Mouse (Mus musculus) limb, embryonic 11.5 days (tissue): ENCODE results near the gene F12. TPM values are rescaled to one million over a fixed set of nuclear protein-coding genes. Genes with fewer than 3 reads are reported as not detected.

Experiments used
- ATAC-seq: fragments of 200-750 bp; cut with Nextera tagmentation; 2 replicates; pipeline ENCODE4 v1.8.0; 2017; ENCODE audit warnings: low read depth; ENCODE audit not compliant: insufficient number of reproducible peaks, low FRiP score, low TSS enrichment
- DNase-seq: peaks from one replicate; pipeline ENCODE4 v3.0.0-alpha.2; 2015; ENCODE audit warnings: low spot score
- H3K27ac ChIP-seq: fragments of 300-500 bp; sonication (generic); replicated peaks from 2 replicates; pipeline ENCODE4 v1.5.1; 2014; ENCODE audit warnings: low read depth, mild to moderate bottlenecking, low read length
- H3K27me3 ChIP-seq: fragments of 300-500 bp; sonication (generic); 2 replicates; pipeline ENCODE4 v1.6.1; 2014; ENCODE audit warnings: mild to moderate bottlenecking, low read length, mixed read lengths; ENCODE audit not compliant: control insufficient read depth, insufficient read depth
- H3K36me3 ChIP-seq: fragments of 300-500 bp; sonication (generic); 2 replicates; pipeline ENCODE4 v1.6.1; 2014; ENCODE audit warnings: mild to moderate bottlenecking, low read length, moderate library complexity, mixed read lengths; ENCODE audit not compliant: control insufficient read depth, insufficient read depth
- H3K4me1 ChIP-seq: fragments of 300-500 bp; sonication (generic); 2 replicates; pipeline ENCODE4 v1.6.1; 2014; ENCODE audit warnings: low read length, mixed read lengths; ENCODE audit not compliant: control insufficient read depth, insufficient read depth
- H3K4me2 ChIP-seq: fragments of 300-500 bp; sonication (generic); 2 replicates; pipeline ENCODE4 v1.6.1; 2014; ENCODE audit warnings: low read depth, mild to moderate bottlenecking, moderate library complexity; ENCODE audit not compliant: severe bottlenecking
- H3K4me3 ChIP-seq: fragments of 300-500 bp; sonication (generic); 2 replicates; pipeline ENCODE4 v1.5.1; 2014; ENCODE audit warnings: low read depth, low read length
- H3K9ac ChIP-seq: fragments of 300-500 bp; sonication (generic); 2 replicates; pipeline ENCODE4 v1.6.1; 2014; ENCODE audit warnings: mild to moderate bottlenecking, low read length
- H3K9me3 ChIP-seq: fragments of 300-500 bp; sonication (generic); 2 replicates; pipeline ENCODE4 v1.6.1; 2016; ENCODE audit warnings: low read length; ENCODE audit not compliant: control insufficient read depth
- WGBS: fragments of 180-500 bp; shearing (Covaris S2); extraction: QIAGEN DNeasy Blood & Tissue Kit; methylation state at CpG from one replicate; pipeline ENCODE4 v1.1.7; 2014; 5-methylcytosine and 5-hydroxymethylcytosine counted together
- microRNA-seq: library from miRNA; unstranded; fragments of <30 nt; microRNA quantifications from one replicate; pipeline ENCODE4, GENCODE M21; 2016
- polyA plus RNA-seq: library from polyadenylated mRNA; unstranded; fragments of >200 nt; fragmentation: Nextera tagmentation; extraction: Ambion mirVana; gene quantifications from 2 replicates; pipeline ENCODE4 v1.2.1, GENCODE M21; 2014

F12 gene
- polyA plus RNA-seq, 1 experiment from 2014 or later: not detected

- H3K9ac ChIP-seq: no peak overlapping the region
- no peaks in the 10 kb centered on the region for H3K27me3 ChIP-seq
- H3K4me2 ChIP-seq: no peak overlapping the region
- H3K27ac ChIP-seq: no peak overlapping the region
- no peak overlapping the region for H3K4me3 ChIP-seq
- ATAC-seq: no peak
- no peaks in the 10 kb centered on the region for H3K9me3 ChIP-seq
- H3K4me1 ChIP-seq: 0 out of 2 replicates have a peak, but pooled peaks cover 3% of the 10 kb centered on the region
- no peak for DNase-seq
- no peaks in the 10 kb centered on the region for H3K36me3 ChIP-seq
- 69% methylated on average over 7 of the region's 7 CpGs for WGBS
These were observed 58.2 kb downstream of the F12 start for GRCm38 (mm10) chr13:55368401-55368800.

Small RNA genes within 50 kb of the gene (microRNA-seq; reads per million reads assigned to microRNA genes)
- gene Mir6943: not detected

Other genes starting within 250 kb of the F12 start
- gene Nsd1, start 217.0 kb downstream of the F12 start, polyA plus RNA-seq: 69.0 and 70.0 TPM in 2 replicates
- gene Prelid1, start 106.3 kb downstream of the F12 start, polyA plus RNA-seq: 416 and 451 TPM in 2 replicates
- gene Rab24, start 104.8 kb downstream of the F12 start, polyA plus RNA-seq: 90.6 and 97.4 TPM in 2 replicates
- gene Mxd3, start 97.0 kb downstream of the F12 start, polyA plus RNA-seq: 23.7 and 28.9 TPM in 2 replicates
- gene Lman2, start 64.0 kb downstream of the F12 start, polyA plus RNA-seq: 85.3 and 88.7 TPM in 2 replicates
- gene Rgs14, start 57.1 kb downstream of the F12 start, polyA plus RNA-seq: 0.57 and 0.97 TPM in 2 replicates
- gene Slc34a1, start 28.6 kb downstream of the F12 start, polyA plus RNA-seq: not detected in 2 replicates
- gene Pfn3, start 11.6 kb downstream of the F12 start, polyA plus RNA-seq: not detected in 2 replicates
- gene Grk6, start 18.3 kb upstream of the F12 start, polyA plus RNA-seq: 60.4 and 68.2 TPM in 2 replicates
- 1.1 and 1.6 TPM in 2 replicates for gene Prr7, start 37.5 kb upstream of the F12 start, polyA plus RNA-seq
- gene Dbn1, start 61.3 kb upstream of the F12 start, polyA plus RNA-seq: 299 and 318 TPM in 2 replicates
- 154 and 155 TPM in 2 replicates for gene Pdlim7, start 86.9 kb upstream of the F12 start, polyA plus RNA-seq
- 1.6 and 2.7 TPM in 2 replicates for gene Dok3, start 102.5 kb upstream of the F12 start, polyA plus RNA-seq
- 82.5 and 84.0 TPM in 2 replicates for gene Ddx41, start 109.9 kb upstream of the F12 start, polyA plus RNA-seq
- gene Fam193b, start 144.3 kb upstream of the F12 start, polyA plus RNA-seq: 47.8 and 50.7 TPM in 2 replicates
- 54.9 and 60.9 TPM in 2 replicates for gene Tmed9, start 146.9 kb upstream of the F12 start, polyA plus RNA-seq
- gene B4galt7, start 173.1 kb upstream of the F12 start, polyA plus RNA-seq: 16.9 and 21.3 TPM in 2 replicates
- gene Caml, start 196.2 kb upstream of the F12 start, polyA plus RNA-seq: 53.8 and 56.3 TPM in 2 replicates
- 60.8 and 61.8 TPM in 2 replicates for gene Ddx46, start 208.2 kb upstream of the F12 start, polyA plus RNA-seq